Mouse (Mus musculus): Measurements from ENCODE around the gene Trappc3l. TPM values are rescaled to one million over a fixed set of nuclear protein-coding genes. Genes with fewer than 3 reads are reported as not detected.

The Trappc3l gene
- polyA plus RNA-seq, 1 experiment from 2014 or later, result not detected

DNA sequence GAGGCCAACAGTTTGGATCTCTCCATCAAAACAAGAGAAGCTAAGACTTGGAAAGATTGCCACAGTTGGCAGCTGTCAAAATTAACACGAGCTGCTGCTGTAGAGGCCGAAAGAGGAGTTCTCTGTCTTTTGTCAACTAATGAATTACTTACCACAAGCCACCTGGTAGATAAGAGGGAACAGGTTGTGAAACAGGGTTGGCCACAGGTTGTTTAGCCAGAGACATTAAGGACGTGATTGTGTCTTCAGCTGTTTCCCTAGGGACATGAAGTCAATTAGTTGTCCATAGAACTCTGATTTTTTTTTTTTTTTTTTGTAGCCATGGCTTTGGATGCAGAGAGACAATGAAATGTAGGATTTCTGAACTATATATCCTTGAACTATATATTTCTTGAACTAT, 79.7 kb downstream of the Trappc3l start:
- no peak for ATAC-seq (ENCODE audit: low read depth)
- WGBS, result 62% methylated on average over 3 of the region's 3 CpGs
- H3K4me1 ChIP-seq (ENCODE audit: control insufficient read depth, insufficient read depth, low read length), result no peaks in the 10 kb centered on the region
- no peaks in the 10 kb centered on the region for H3K27me3 ChIP-seq (ENCODE audit: control insufficient read depth, insufficient read depth, low read length)
- H3K4me3 ChIP-seq (ENCODE audit: low read depth, low read length), result no peak overlapping the region
- no peak overlapping the region for H3K27ac ChIP-seq (ENCODE audit: low read depth, low read length)
- H3K36me3 ChIP-seq (ENCODE audit: control insufficient read depth, insufficient read depth, low read length), result no peaks in the 10 kb centered on the region
- H3K9ac ChIP-seq (replicated peaks; ENCODE audit: low read depth, low read length), result no peak overlapping the region
- no peak overlapping the region for H3K4me2 ChIP-seq (ENCODE audit: low read depth, low read length)
- H3K9me3 ChIP-seq (ENCODE audit: control insufficient read depth, low read length), result no peaks in the 10 kb centered on the region

DNA sequence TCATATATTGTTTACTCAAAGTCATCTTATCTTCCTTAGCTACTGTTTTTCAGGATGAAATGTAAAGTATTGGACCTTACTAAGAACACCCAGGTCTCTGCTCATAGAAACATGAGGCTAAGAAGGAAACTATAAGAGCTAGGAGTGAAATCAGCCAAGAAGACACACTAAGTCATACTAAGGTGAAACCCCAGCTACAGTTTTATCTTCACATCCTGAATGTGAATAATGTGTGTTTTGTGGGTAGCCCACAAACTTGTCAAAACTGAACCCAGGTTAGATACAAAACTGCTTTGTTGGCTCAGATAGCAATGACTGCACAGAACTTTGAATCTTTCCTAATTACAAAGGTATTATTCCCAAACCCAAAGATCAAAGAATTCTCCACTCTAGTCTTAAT, 80.4 kb downstream of the Trappc3l start:
- no peak overlapping the region for H3K27ac ChIP-seq (ENCODE audit: low read depth, low read length)
- no peaks in the 10 kb centered on the region for H3K4me1 ChIP-seq (ENCODE audit: control insufficient read depth, insufficient read depth, low read length)
- H3K9me3 ChIP-seq (ENCODE audit: control insufficient read depth, low read length), result no peaks in the 10 kb centered on the region
- H3K9ac ChIP-seq (replicated peaks; ENCODE audit: low read depth, low read length), result no peak overlapping the region
- H3K4me2 ChIP-seq (ENCODE audit: low read depth, low read length), result no peak overlapping the region
- H3K4me3 ChIP-seq (ENCODE audit: low read depth, low read length), result no peak overlapping the region
- ATAC-seq (ENCODE audit: low read depth), result no peak
- no peaks in the 10 kb centered on the region for H3K27me3 ChIP-seq (ENCODE audit: control insufficient read depth, insufficient read depth, low read length)
- H3K36me3 ChIP-seq (ENCODE audit: control insufficient read depth, insufficient read depth, low read length), result no peaks in the 10 kb centered on the region

DNA sequence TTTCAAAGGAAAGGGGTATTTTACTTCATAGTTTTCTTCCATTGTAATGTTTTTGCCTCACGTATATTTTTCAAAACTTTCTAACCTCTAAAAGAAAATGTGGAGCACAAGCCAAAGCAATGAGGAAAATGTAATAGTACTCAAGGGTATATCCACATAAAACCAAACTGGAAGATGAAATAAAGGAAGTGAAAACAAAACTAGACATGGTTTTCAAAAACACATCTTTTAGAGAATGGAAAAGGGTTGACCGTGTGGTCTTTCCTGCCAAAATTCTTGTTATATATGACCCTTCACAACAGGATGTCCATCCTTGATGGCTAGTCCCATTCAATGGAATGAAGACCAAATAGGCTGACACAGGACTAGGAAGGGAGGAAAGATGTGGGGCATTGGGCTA, 81.0 kb downstream of the Trappc3l start:
- Histone ChIP-seq H3K4me3 (ENCODE audit: low read depth, low read length) (no peak overlapping the region), H3K36me3 (ENCODE audit: control insufficient read depth, insufficient read depth, low read length) (no peaks in the 10 kb centered on the region), H3K9ac (replicated peaks; ENCODE audit: low read depth, low read length) (no peak overlapping the region), H3K27me3 (ENCODE audit: control insufficient read depth, insufficient read depth, low read length) (no peaks in the 10 kb centered on the region), H3K9me3 (ENCODE audit: control insufficient read depth, low read length) (no peaks in the 10 kb centered on the region), H3K4me1 (ENCODE audit: control insufficient read depth, insufficient read depth, low read length) (no peaks in the 10 kb centered on the region), H3K4me2 (ENCODE audit: low read depth, low read length) (no peak overlapping the region), H3K27ac (ENCODE audit: low read depth, low read length) (no peak overlapping the region)
- no peak for ATAC-seq (ENCODE audit: low read depth)
- WGBS, result 86% methylated on average over 2 of the region's 2 CpGs

DNA sequence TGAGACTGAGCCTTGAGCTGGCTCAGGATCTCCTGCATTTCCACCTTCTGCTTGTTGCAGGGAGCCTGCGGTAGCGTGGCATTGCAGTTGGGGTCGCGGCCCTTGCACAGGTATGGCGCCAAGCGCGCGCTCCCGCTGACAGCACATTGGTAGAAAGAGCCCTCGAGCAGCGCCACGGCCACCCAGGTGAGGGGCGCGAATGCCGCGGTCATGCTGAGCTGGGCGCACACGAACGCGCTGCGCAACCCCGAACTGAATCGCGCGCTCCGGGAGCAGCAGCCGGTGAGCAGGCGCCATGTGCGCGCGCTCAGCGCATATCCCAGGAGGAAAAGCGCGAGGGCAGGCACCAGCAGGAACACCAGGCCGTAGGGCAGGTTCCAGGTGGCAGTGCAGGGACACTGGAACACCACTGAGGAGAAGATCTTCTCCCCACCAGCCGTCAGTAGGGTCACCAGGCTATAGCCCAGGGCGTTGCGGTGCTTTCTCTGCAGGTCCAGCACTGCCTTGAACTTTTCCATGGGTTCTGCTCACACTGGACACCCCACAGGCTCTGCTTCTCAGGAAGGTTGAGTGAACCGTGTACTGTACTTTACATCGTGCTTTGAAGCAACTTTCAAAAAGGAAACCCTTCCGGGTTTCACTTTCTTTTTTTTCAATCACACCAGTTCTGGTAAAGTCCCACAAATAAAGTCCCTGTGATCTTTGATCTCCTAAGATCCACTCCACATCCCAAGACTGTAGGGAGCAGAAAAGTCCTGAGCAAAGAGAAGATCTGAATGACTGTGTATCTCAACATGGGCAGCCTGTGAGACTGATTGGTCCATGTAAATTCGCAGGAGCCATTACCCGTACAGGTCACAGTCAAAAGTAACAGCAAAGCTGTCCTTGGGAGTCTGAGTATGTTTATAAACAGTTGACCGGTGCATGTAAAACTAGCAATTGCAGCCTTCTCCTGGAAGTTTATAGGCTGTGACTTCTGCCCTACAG, 90.3 kb downstream of the Trappc3l start, which contains the start of gene Calhm6:
Gene Calhm6 (minus strand): TSS at position 593 of the 987 bp plus-strand sequence.
- Histone ChIP-seq H3K4me2 (ENCODE audit: low read depth, low read length) (peak within 1 kb of the TSS; percentile 61), H3K27ac (ENCODE audit: low read depth, low read length) (no peak within 1 kb of the TSS), H3K27me3 (ENCODE audit: control insufficient read depth, insufficient read depth, low read length) (no peaks in the 10 kb centered on the region), H3K36me3 (ENCODE audit: control insufficient read depth, insufficient read depth, low read length) (no peaks in the 10 kb centered on the region), H3K4me3 (ENCODE audit: low read depth, low read length) (peak within 1 kb of the TSS; percentile 42), H3K9ac (replicated peaks; ENCODE audit: low read depth, low read length) (peak within 1 kb of the TSS; percentile 51), H3K9me3 (ENCODE audit: control insufficient read depth, low read length) (no peaks in the 10 kb centered on the region), H3K4me1 (ENCODE audit: control insufficient read depth, insufficient read depth, low read length) (no peaks in the 10 kb centered on the region)
- peak; percentile 88 for ATAC-seq (ENCODE audit: low read depth)
- WGBS, result 19% methylated on average over 44 of the region's 44 CpGs

DNA sequence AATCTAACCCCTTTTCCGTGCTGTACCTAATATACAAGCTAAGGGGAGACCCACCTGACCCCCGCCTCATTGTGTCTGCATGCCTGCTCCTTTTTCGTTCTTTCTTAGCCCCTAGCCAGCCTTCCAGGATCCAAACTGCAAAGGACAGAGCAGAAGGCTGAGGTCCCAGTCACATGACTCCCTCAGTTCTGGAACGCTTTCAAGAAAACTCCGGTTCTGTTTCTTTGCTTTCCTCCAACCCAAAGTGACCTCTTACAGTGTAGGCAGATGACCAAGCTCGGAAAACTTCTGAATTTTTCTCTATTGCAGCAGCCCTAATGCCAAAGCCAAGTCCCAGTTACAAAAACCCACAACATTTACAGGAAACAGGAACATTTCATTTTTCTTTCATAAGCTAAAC, 91.0 kb downstream of the Trappc3l start:
- Histone ChIP-seq H3K4me3 (ENCODE audit: low read depth, low read length) (no peak overlapping the region), H3K4me2 (ENCODE audit: low read depth, low read length) (no peak overlapping the region), H3K27ac (ENCODE audit: low read depth, low read length) (no peak overlapping the region), H3K4me1 (ENCODE audit: control insufficient read depth, insufficient read depth, low read length) (no peaks in the 10 kb centered on the region), H3K9me3 (ENCODE audit: control insufficient read depth, low read length) (no peaks in the 10 kb centered on the region), H3K27me3 (ENCODE audit: control insufficient read depth, insufficient read depth, low read length) (no peaks in the 10 kb centered on the region), H3K9ac (replicated peaks; ENCODE audit: low read depth, low read length) (no peak overlapping the region), H3K36me3 (ENCODE audit: control insufficient read depth, insufficient read depth, low read length) (no peaks in the 10 kb centered on the region)
- no peak for ATAC-seq (ENCODE audit: low read depth)
- WGBS, result 86% methylated on average over 6 of the region's 6 CpGs

DNA sequence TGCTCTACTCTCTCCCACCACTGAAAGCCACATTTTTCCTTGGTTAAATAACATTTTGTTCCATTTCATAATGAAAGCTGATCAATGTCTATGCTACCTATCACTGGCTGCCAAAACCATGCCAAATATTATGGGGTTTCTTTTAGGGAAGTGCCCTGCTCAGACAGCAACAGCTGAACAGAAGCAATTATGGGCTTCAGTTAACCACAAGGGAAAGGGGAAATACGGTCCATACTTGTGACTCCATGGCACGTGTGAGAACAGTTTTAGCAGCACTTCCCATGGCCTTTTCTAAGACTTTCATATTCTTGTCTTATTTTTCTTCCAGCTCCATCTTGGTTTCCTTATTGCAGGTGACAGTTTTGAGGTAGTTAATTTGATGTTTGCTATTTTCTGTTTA, 94.0 kb downstream of the Trappc3l start:
- Histone ChIP-seq H3K4me2 (ENCODE audit: low read depth, low read length) (no peak overlapping the region), H3K36me3 (ENCODE audit: control insufficient read depth, insufficient read depth, low read length) (no peaks in the 10 kb centered on the region), H3K4me3 (ENCODE audit: low read depth, low read length) (no peak overlapping the region), H3K4me1 (ENCODE audit: control insufficient read depth, insufficient read depth, low read length) (no peaks in the 10 kb centered on the region), H3K9me3 (ENCODE audit: control insufficient read depth, low read length) (no peaks in the 10 kb centered on the region), H3K9ac (replicated peaks; ENCODE audit: low read depth, low read length) (no peak overlapping the region), H3K27ac (ENCODE audit: low read depth, low read length) (no peak overlapping the region), H3K27me3 (ENCODE audit: control insufficient read depth, insufficient read depth, low read length) (no peaks in the 10 kb centered on the region)
- 79% methylated on average over 2 of the region's 2 CpGs for WGBS
- ATAC-seq (ENCODE audit: low read depth), result no peak

DNA sequence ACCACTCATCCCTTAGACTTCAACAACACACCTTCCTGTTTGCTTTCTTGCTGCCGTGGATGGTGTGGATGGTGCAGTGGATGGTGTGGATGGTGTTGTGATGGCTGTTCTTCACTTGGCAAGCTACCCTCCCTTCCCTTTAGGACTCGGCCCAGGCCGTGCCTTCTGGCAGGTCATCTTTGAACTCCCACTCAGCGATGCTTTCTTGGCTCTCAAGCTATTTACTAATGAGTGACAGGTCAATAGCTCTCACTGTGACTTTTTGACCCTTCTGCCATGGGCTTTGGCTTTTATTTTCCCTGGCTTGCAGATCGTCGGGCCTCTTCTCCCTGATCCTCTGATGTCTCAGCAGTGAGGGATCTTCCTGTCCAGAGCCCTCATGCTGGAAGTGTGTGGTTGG, 99.0 kb downstream of the Trappc3l start:
- no peak overlapping the region for H3K9ac ChIP-seq (replicated peaks; ENCODE audit: low read depth, low read length)
- H3K4me1 ChIP-seq (ENCODE audit: control insufficient read depth, insufficient read depth, low read length), result no peaks in the 10 kb centered on the region
- no peak for ATAC-seq (ENCODE audit: low read depth)
- H3K36me3 ChIP-seq (ENCODE audit: control insufficient read depth, insufficient read depth, low read length), result no peaks in the 10 kb centered on the region
- no peaks in the 10 kb centered on the region for H3K9me3 ChIP-seq (ENCODE audit: control insufficient read depth, low read length)
- H3K4me3 ChIP-seq (ENCODE audit: low read depth, low read length), result no peak overlapping the region
- 29% methylated on average over 6 of the region's 6 CpGs for WGBS
- no peak overlapping the region for H3K27ac ChIP-seq (ENCODE audit: low read depth, low read length)
- H3K4me2 ChIP-seq (ENCODE audit: low read depth, low read length), result no peak overlapping the region
- no peaks in the 10 kb centered on the region for H3K27me3 ChIP-seq (ENCODE audit: control insufficient read depth, insufficient read depth, low read length)

DNA sequence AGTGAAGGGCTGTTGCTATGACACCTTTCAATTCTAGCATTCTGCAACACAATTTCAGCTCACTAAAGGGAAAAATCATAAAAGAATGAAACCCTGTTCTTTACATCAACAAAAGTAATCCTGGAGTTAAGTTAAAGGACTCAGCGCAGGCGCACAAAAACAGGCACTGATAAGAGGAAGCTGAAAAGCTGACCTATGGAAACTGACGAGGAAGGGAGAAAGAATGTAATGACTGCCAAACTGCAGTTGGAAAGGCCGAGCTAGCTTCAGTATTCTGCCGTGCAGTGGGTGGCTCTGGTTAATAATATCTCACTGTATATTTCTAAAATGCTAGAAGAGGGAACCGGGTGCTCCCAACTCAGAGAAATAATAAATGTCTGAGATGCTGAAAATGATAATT, 100.6 kb downstream of the Trappc3l start:
- ATAC-seq (ENCODE audit: low read depth), result no peak
- Histone ChIP-seq H3K4me1 (ENCODE audit: control insufficient read depth, insufficient read depth, low read length) (no peaks in the 10 kb centered on the region), H3K36me3 (ENCODE audit: control insufficient read depth, insufficient read depth, low read length) (no peaks in the 10 kb centered on the region), H3K27me3 (ENCODE audit: control insufficient read depth, insufficient read depth, low read length) (no peaks in the 10 kb centered on the region), H3K9me3 (ENCODE audit: control insufficient read depth, low read length) (no peaks in the 10 kb centered on the region), H3K4me3 (ENCODE audit: low read depth, low read length) (no peak overlapping the region), H3K9ac (replicated peaks; ENCODE audit: low read depth, low read length) (no peak overlapping the region), H3K27ac (ENCODE audit: low read depth, low read length) (no peak overlapping the region), H3K4me2 (ENCODE audit: low read depth, low read length) (no peak overlapping the region)
- 79% methylated on average over 6 of the region's 6 CpGs for WGBS

DNA sequence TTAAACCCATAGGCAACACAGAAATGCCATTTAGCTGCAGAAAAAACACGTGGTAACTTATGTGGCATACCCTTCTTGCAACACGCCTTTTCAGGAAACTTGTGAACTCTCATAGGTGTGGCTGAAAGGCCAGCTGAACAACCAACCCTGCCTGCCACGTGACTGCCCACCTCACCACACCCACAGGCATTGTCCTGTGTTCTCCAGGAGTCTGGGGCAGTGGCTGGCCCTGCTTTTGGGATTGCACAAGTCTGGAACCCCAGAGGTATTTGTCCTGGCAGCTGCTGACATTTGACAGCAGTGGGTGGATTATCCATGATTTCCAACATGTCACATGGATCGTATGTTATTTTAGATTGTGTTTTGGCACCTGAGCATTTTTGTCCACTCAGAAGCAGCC, 102.4 kb downstream of the Trappc3l start:
- H3K4me1 ChIP-seq (ENCODE audit: control insufficient read depth, insufficient read depth, low read length), result no peaks in the 10 kb centered on the region
- no peaks in the 10 kb centered on the region for H3K9me3 ChIP-seq (ENCODE audit: control insufficient read depth, low read length)
- H3K27ac ChIP-seq (ENCODE audit: low read depth, low read length), result no peak overlapping the region
- H3K9ac ChIP-seq (replicated peaks; ENCODE audit: low read depth, low read length), result no peak overlapping the region
- no peak overlapping the region for H3K4me2 ChIP-seq (ENCODE audit: low read depth, low read length)
- no peaks in the 10 kb centered on the region for H3K36me3 ChIP-seq (ENCODE audit: control insufficient read depth, insufficient read depth, low read length)
- no peaks in the 10 kb centered on the region for H3K27me3 ChIP-seq (ENCODE audit: control insufficient read depth, insufficient read depth, low read length)
- no peak overlapping the region for H3K4me3 ChIP-seq (ENCODE audit: low read depth, low read length)
- ATAC-seq (ENCODE audit: low read depth), result no peak
- WGBS, result 72% methylated on average over 4 of the region's 4 CpGs
